Mouse (Mus musculus) regulatory T cell (primary cell): ENCODE data around the gene Mrpl16.

Experiments
- in situ Hi-C: fragments of 300-600 bp; cut with MboI, MseI; formaldehyde crosslinking; loops from one replicate; pipeline ENCODE4 v1.15.1; 2025; ENCODE audit warnings: high pct_unique_total_duplicates

Gene Mrpl16

GRCm38 (mm10) chr19:11800531-11801315 is 30.5 kb downstream of the Mrpl16 start:
- in situ Hi-C loops, result no loop called here

- in situ Hi-C loops, result no loop called here
These were observed 34.2 kb downstream of the Mrpl16 start for GRCm38 (mm10) chr19:11804423-11804822.

- in situ Hi-C loops, result no loop called here
These were observed 37.1 kb downstream of the Mrpl16 start for GRCm38 (mm10) chr19:11807251-11807650.

- in situ Hi-C loops, result no loop called here
These were observed 37.6 kb downstream of the Mrpl16 start for GRCm38 (mm10) chr19:11807822-11808221.

- in situ Hi-C loops, result no loop called here
These were observed 38.3 kb downstream of the Mrpl16 start for GRCm38 (mm10) chr19:11808452-11808851.

GRCm38 (mm10) chr19:11810003-11810758 is 40.0 kb downstream of the Mrpl16 start:
- in situ Hi-C loops, result no loop called here

GRCm38 (mm10) chr19:11810856-11811255 is 40.7 kb downstream of the Mrpl16 start:
- in situ Hi-C loops, result no loop called here

- in situ Hi-C loops, result no loop called here
These were observed 41.6 kb downstream of the Mrpl16 start for GRCm38 (mm10) chr19:11811688-11812365.

- in situ Hi-C loops, result no loop called here
These were observed 42.9 kb downstream of the Mrpl16 start for GRCm38 (mm10) chr19:11813136-11813535.

- in situ Hi-C loops, result no loop called here
These were observed 43.5 kb downstream of the Mrpl16 start for GRCm38 (mm10) chr19:11813649-11814048.

GRCm38 (mm10) chr19:11814742-11815333 is 44.6 kb downstream of the Mrpl16 start:
- in situ Hi-C loops, result no loop called here

- in situ Hi-C loops, result no loop called here
These were observed 46.5 kb downstream of the Mrpl16 start for GRCm38 (mm10) chr19:11816706-11817105.

GRCm38 (mm10) chr19:11817586-11817985 is 47.4 kb downstream of the Mrpl16 start:
- in situ Hi-C loops, result no loop called here

- in situ Hi-C loops, result no loop called here
These were observed 48.3 kb downstream of the Mrpl16 start for GRCm38 (mm10) chr19:11818199-11819142.

- in situ Hi-C loops, result no loop called here
These were observed 49.0 kb downstream of the Mrpl16 start, which contains the start of gene Stx3 for GRCm38 (mm10) chr19:11819143-11819700. Gene Stx3 (minus strand): TSS chr19:11819403.

GRCm38 (mm10) chr19:11819800-11820199 is 49.6 kb downstream of the Mrpl16 start:
- in situ Hi-C loops, result no loop called here

GRCm38 (mm10) chr19:11820211-11820610 is 50.0 kb downstream of the Mrpl16 start:
- in situ Hi-C loops, result no loop called here

GRCm38 (mm10) chr19:11823346-11824065 is 53.3 kb downstream of the Mrpl16 start:
- in situ Hi-C loops, result no loop called here
